Mouse (Mus musculus) lung, postnatal 0 days (tissue): Measurements from ENCODE around the gene Eml1. TPM values are rescaled to one million over a fixed set of nuclear protein-coding genes. Genes with fewer than 3 reads are reported as not detected.
A peak's percentile ranks its signal among the peaks of the same experiment; 100 is the strongest.
"Not testable (repeated sequence)": the region's sequence is repeated elsewhere in the genome, so short reads cannot be mapped to it uniquely, and the experiment has no call there.

ENCODE experiments used
- ATAC-seq: fragments of 200-750 bp; cut with Nextera tagmentation; 2 replicates; pipeline ENCODE4 v1.8.0; 2017; ENCODE audit warnings: moderate library complexity
- DNase-seq: peaks from one replicate; pipeline ENCODE4 v3.0.0-alpha.2; 2016; ENCODE audit warnings: low spot score
- H3K27ac ChIP-seq: fragments of 300-500 bp; sonication (generic); 2 replicates; pipeline ENCODE4 v1.5.1; 2014; ENCODE audit warnings: antibody characterized with exemption, mild to moderate bottlenecking, low read length, mixed read lengths
- H3K27me3 ChIP-seq: fragments of 300-500 bp; sonication (generic); replicated peaks from 2 replicates; pipeline ENCODE4 v1.6.1; 2014; ENCODE audit warnings: low read length, mixed read lengths; ENCODE audit not compliant: insufficient read depth
- H3K36me3 ChIP-seq: fragments of 300-500 bp; sonication (generic); 2 replicates; pipeline ENCODE4 v1.6.1; 2014; ENCODE audit warnings: low read length, mixed read lengths; ENCODE audit not compliant: insufficient read depth
- H3K4me1 ChIP-seq: fragments of 300-500 bp; sonication (generic); 2 replicates; pipeline ENCODE4 v1.6.1; 2014; ENCODE audit warnings: antibody characterized with exemption, low read depth, low read length, mixed read lengths; ENCODE audit not compliant: insufficient read depth
- H3K4me2 ChIP-seq: fragments of 300-500 bp; sonication (generic); replicated peaks from 2 replicates; pipeline ENCODE4 v1.6.1; 2014; ENCODE audit warnings: low read depth, mild to moderate bottlenecking, low read length, moderate library complexity, mixed read lengths
- H3K4me3 ChIP-seq: fragments of 300-500 bp; sonication (generic); 2 replicates; pipeline ENCODE4 v1.5.1; 2014; ENCODE audit warnings: low read depth, low read length
- H3K9ac ChIP-seq: fragments of 300-500 bp; sonication (generic); replicated peaks from 2 replicates; pipeline ENCODE4 v1.6.1; 2014; ENCODE audit warnings: low read depth, mild to moderate bottlenecking
- H3K9me3 ChIP-seq: fragments of 300-500 bp; sonication (generic); 2 replicates; pipeline ENCODE4 v1.6.1; 2016; ENCODE audit warnings: low read length, mixed read lengths
- CTCF ChIP-seq: IDR thresholded peaks from 2 replicates; pipeline ENCODE4 v1.5.1; 2016; ENCODE audit warnings: antibody characterized with exemption, mild to moderate bottlenecking
- EP300 ChIP-seq: IDR thresholded peaks from 2 replicates; pipeline ENCODE4 v1.6.1; 2016; ENCODE audit warnings: antibody characterized with exemption, mild to moderate bottlenecking, control low read depth
- WGBS: fragments of 180-500 bp; shearing (Covaris S2); extraction: QIAGEN DNeasy Blood & Tissue Kit; methylation state at CpG from one replicate; pipeline ENCODE4 v1.1.7; 2014; 5-methylcytosine and 5-hydroxymethylcytosine counted together
- polyA plus RNA-seq: library from polyadenylated mRNA; unstranded; fragments of >200 nt; fragmentation: Nextera tagmentation; extraction: Ambion mirVana; gene quantifications from 2 replicates; pipeline ENCODE4 v1.2.1, GENCODE M21; 2015

Eml1 gene
- polyA plus RNA-seq, 1 experiment from 2014 or later = 55.0 TPM

DNA sequence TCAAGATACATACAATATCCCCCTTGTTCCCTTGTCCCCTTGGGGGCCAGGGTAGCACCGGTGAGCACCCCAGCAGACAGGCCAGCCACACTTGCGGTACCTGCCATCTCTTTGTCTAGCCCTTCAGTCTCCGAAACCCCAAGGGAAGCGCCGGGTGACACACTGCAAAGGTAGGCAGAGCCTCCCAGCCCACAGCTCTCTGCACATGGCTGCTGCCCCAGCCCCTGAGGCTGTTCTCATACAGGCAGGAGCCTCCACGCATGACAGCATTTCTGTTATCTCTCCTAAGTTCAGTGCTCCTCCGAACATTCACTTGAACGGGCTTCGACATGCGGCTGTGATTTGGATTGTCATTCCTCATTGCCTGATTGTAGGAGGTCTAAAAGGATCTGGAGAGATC is 132.3 kb downstream of the Eml1 start:
- no peak for ATAC-seq
- H3K9ac ChIP-seq = no peak overlapping the region
- H3K4me3 ChIP-seq = no peak overlapping the region
- DNase-seq = no peak
- no peaks in the 10 kb centered on the region for H3K27me3 ChIP-seq
- H3K9me3 ChIP-seq = no peaks in the 10 kb centered on the region
- TF ChIP-seq CTCF (no peak), EP300 (no peak)
- H3K36me3 ChIP-seq = no peaks in the 10 kb centered on the region
- WGBS = 63% methylated on average over 10 of the region's 10 CpGs
- no peak overlapping the region for H3K4me2 ChIP-seq
- H3K4me1 ChIP-seq = no peaks in the 10 kb centered on the region
- H3K27ac ChIP-seq = no peak overlapping the region

DNA sequence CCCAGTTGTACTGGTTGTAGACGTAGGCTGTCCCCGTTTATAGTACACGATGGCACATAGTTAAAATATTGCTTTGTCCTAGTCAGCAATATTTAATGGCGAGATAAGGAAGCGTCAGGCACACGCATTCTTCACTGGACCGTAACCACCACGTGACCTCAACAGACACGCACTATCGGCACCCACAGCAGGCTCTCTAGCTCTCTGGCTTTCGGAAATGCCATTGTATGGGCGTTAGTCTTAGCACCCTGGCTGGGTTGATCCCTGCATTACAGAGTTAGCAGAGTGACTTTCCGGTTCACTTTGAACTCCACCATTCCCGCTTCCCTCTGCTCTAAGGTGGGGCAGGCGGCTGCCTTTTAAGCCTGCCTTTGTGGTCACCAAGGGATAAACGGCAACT is 132.8 kb downstream of the Eml1 start:
- TF ChIP-seq EP300 = no peak
- no peak for TF ChIP-seq CTCF
- DNase-seq (peak; percentile 17), ATAC-seq (peak; percentile 41; the same call in 1 of the 2 replicates)
- H3K4me1 ChIP-seq = no peaks in the 10 kb centered on the region
- H3K27ac ChIP-seq = no peak overlapping the region
- no peaks in the 10 kb centered on the region for H3K36me3 ChIP-seq
- no peak overlapping the region for H3K4me3 ChIP-seq
- 42% methylated on average over 16 of the region's 16 CpGs for WGBS
- H3K4me2 ChIP-seq = no peak overlapping the region
- H3K27me3 ChIP-seq = no peaks in the 10 kb centered on the region
- H3K9me3 ChIP-seq = no peaks in the 10 kb centered on the region
- H3K9ac ChIP-seq = no peak overlapping the region

DNA sequence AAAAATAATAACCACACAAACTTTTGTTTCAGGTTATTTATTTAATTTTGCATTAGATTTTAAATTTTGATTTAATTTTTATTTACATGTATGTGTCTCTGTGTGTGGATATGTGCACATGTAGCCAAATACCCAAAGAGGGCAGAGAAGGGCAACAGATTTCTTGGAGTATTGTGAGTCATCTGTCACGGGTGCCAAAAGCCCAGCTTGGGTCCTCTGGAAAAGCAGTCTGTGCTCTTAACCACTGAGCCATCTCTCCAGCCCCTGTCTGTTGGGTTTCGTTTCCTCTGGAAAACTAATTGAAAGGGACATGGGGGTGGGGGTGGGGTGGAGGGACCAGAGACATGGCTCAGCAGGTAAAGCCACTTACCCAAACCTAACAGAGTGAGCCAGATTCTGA is 135.1 kb downstream of the Eml1 start:
- no peak for ATAC-seq
- Histone ChIP-seq H3K27ac (no peak overlapping the region), H3K4me1 (no peaks in the 10 kb centered on the region), H3K27me3 (no peaks in the 10 kb centered on the region), H3K4me3 (no peak overlapping the region), H3K4me2 (no peak overlapping the region), H3K9me3 (no peaks in the 10 kb centered on the region), H3K9ac (no peak overlapping the region), H3K36me3 (no peaks in the 10 kb centered on the region)
- whole genome bisulfite sequencing = 78% methylated on average over 2 of the region's 2 CpGs
- no peak for TF ChIP-seq CTCF
- no peak for TF ChIP-seq EP300
- DNase-seq = no peak

DNA sequence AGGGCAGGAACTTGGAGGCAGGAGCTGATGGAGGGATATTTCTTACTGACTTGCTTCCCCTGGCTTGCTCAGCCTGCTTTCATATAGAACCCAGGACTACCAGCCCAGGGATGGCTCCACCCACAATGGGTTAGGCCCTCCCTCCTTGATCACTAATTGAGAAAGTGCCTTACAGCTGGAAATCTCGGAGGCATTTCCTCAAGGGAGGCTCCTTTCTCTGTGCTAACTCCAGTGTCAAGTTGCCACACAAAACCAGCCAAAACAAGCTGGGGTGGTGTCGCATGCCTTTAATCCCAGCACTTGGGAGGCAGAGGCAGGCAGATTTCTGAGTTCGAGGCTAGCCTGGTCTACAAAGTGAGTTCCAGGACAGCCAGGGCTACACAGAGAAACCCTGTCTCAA is 136.3 kb downstream of the Eml1 start:
- H3K4me3 ChIP-seq, H3K36me3 ChIP-seq, H3K9me3 ChIP-seq, ATAC-seq, H3K9ac ChIP-seq, H3K4me2 ChIP-seq, H3K27ac ChIP-seq, H3K4me1 ChIP-seq, DNase-seq, H3K27me3 ChIP-seq: not testable (repeated sequence)
- WGBS = 75% methylated on average over 3 of the region's 3 CpGs

DNA sequence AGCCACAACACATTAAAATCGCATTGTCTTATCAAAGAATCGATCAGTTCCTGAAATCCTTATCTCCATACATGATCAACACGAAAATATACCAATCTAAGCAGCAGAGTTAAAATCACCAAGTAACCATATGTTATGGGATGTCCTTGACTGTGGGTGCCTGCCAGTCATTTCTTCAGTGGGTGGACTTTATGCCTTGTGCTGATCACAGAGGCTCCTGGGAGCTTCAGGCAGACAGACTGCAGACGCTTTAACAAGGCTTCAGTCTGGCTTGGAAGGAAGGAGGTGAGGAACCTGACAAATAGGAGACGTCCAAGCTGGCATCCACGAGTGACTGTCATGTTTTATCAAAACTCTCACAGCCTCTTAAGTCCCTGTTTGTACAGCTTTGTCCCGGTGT is 139.8 kb downstream of the Eml1 start:
- ATAC-seq (no peak), DNase-seq (no peak)
- no peak overlapping the region for H3K9ac ChIP-seq
- no peaks in the 10 kb centered on the region; the same call in 1 of the 2 replicates for H3K36me3 ChIP-seq
- no peak overlapping the region for H3K4me2 ChIP-seq
- H3K27me3 ChIP-seq = no peaks in the 10 kb centered on the region
- no peaks in the 10 kb centered on the region for H3K9me3 ChIP-seq
- no peak overlapping the region for H3K4me3 ChIP-seq
- no peak overlapping the region for H3K27ac ChIP-seq
- TF ChIP-seq CTCF (no peak), EP300 (no peak)
- WGBS = 50% methylated on average over 7 of the region's 7 CpGs
- H3K4me1 ChIP-seq = no peaks in the 10 kb centered on the region

DNA sequence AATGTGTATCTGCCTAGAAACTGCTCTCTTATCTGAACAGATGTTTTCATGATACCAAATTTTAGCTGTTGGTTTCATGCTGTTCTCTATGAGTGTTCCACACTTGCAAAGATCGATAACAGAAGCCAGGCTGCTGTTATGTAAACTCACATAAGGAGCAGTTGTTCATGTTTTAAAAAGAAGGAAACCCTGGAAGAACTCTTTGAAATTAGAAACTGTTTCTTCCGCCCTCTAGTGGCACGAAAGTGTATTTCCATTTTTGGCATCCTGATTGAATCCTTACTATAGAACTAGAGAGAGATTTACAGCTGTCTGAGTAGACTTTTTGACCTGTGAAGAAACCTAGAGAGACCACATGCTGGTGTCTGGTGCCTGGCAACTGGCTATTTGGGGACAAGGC is 140.3 kb downstream of the Eml1 start:
- no peaks in the 10 kb centered on the region for H3K27me3 ChIP-seq
- no peaks in the 10 kb centered on the region for H3K4me1 ChIP-seq
- no peak overlapping the region for H3K27ac ChIP-seq
- WGBS = 3% methylated on average over 3 of the region's 3 CpGs
- peak; percentile 81 for DNase-seq
- H3K9me3 ChIP-seq = no peaks in the 10 kb centered on the region
- peak; percentile 72 for TF ChIP-seq CTCF
- no peak for TF ChIP-seq EP300
- no peak overlapping the region for H3K4me2 ChIP-seq
- peak; percentile 32; the same call in 1 of the 2 replicates for ATAC-seq
- no peak overlapping the region for H3K4me3 ChIP-seq
- H3K9ac ChIP-seq = no peak overlapping the region
- no peaks in the 10 kb centered on the region; the same call in 1 of the 2 replicates for H3K36me3 ChIP-seq

DNA sequence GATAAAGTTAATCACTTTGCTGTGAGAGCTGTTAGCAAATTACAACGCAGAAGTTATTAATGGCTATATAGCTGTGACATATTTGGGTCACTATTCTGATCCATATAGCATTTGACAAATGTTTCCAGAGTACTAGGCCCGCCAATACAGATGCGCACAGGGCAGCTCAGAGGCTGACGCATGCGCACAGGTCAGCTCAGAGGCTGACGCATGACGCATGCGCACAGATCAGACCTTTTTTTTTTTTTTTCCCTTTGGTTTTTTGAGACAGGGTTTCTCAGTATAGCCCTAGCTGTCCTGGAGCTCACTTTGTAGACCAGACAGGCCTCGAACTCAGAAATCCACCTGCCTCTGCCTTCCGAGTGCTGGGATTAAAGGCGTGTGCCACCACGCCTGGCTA is 144.7 kb downstream of the Eml1 start:
- no peaks in the 10 kb centered on the region for H3K9me3 ChIP-seq
- DNase-seq (no peak), ATAC-seq (no peak)
- no peak overlapping the region for H3K4me3 ChIP-seq
- no peaks in the 10 kb centered on the region for H3K27me3 ChIP-seq
- no peaks in the 10 kb centered on the region; the same call in 1 of the 2 replicates for H3K36me3 ChIP-seq
- no peak overlapping the region for H3K27ac ChIP-seq
- no peak overlapping the region for H3K9ac ChIP-seq
- H3K4me1 ChIP-seq = no peaks in the 10 kb centered on the region
- no peak for TF ChIP-seq CTCF
- TF ChIP-seq EP300 = no peak
- WGBS = 91% methylated on average over 12 of the region's 12 CpGs
- H3K4me2 ChIP-seq = no peak overlapping the region
